Mouse (Mus musculus): ENCODE results near the gene Grid2. TPM values are rescaled to one million over a fixed set of nuclear protein-coding genes. Genes with fewer than 3 reads are reported as not detected.

Grid2 gene
- total and polyA plus RNA-seq, 3 experiments, result not detected

- TF ChIP-seq MEF2A (IDR thresholded peaks at IDR 0.05; ENCODE audit: extremely low read depth, insufficient replicate concordance, low read depth, low read length, poor library complexity, severe bottlenecking), result no peak
- no peak for TF ChIP-seq KAT2A (conservative IDR thresholded peaks at IDR 0.05; ENCODE audit: low read depth, low read length)
- no peak for TF ChIP-seq ZC3H11A (IDR thresholded peaks at IDR 0.05; ENCODE audit: low read depth, low read length)
- no peak for TF ChIP-seq POLR2A (IDR thresholded peaks at IDR 0.05; ENCODE audit: control insufficient read depth in 1 of 2, insufficient read depth in 1 of 2, low read depth in 1 of 2, low read length in 2 of 2, poor library complexity in 1 of 2)
- TF ChIP-seq UBTF (IDR thresholded peaks at IDR 0.05; ENCODE audit: borderline replicate concordance, insufficient read depth, low read depth, low read length), result no peak
- TF ChIP-seq SMC3 (IDR thresholded peaks at IDR 0.05; ENCODE audit: low read depth, low read length), result no peak
- no peak for TF ChIP-seq MXI1 (IDR thresholded peaks at IDR 0.05; ENCODE audit: low read depth, low read length)
- TF ChIP-seq USF2 (IDR thresholded peaks at IDR 0.05; ENCODE audit: borderline replicate concordance in 1 of 2, insufficient read depth in 1 of 2, low read depth in 1 of 2, low read length in 2 of 2), result no peak
- TF ChIP-seq RCOR1 (IDR thresholded peaks at IDR 0.05; ENCODE audit: low read depth, low read length), result no peak
- TF ChIP-seq TAL1 (IDR thresholded peaks at IDR 0.05; ENCODE audit: low read length), result no peak
- TF ChIP-seq POLR2AphosphoS2 (IDR thresholded peaks at IDR 0.05; ENCODE audit: low read length), result no peak
- TF ChIP-seq ETS1 (IDR thresholded peaks at IDR 0.05; ENCODE audit: low read depth, low read length), result no peak
- Histone ChIP-seq H3K9me3 (replicated peaks; ENCODE audit: insufficient read depth, low read length) (no peaks in the 10 kb centered on the region), H3K27ac (ENCODE audit: control insufficient read depth, low read depth, low read length) (no peak overlapping the region), H3K79me2 (ENCODE audit: control insufficient read depth, insufficient read depth, low read length, poor library complexity) (no peaks in the 10 kb centered on the region), H3K27me3 (ENCODE audit: control insufficient read depth in 1 of 2, insufficient read depth in 2 of 2, low read length in 2 of 2) (no peaks in the 10 kb centered on the region), H3K4me1 (ENCODE audit: control insufficient read depth in 1 of 2, insufficient read depth in 2 of 2, low read length in 2 of 2) (no peaks in the 10 kb centered on the region), H3K36me3 (ENCODE audit: control insufficient read depth in 1 of 2, insufficient read depth in 2 of 2, low read length in 2 of 2) (no peaks in the 10 kb centered on the region), H3K4me3 (ENCODE audit: control insufficient read depth in 1 of 2, insufficient read depth in 1 of 2, low read depth in 2 of 2, low read length in 2 of 2) (no peak overlapping the region), H3K9ac (ENCODE audit: control insufficient read depth, low read depth, low read length, poor library complexity, severe bottlenecking) (no peak overlapping the region)
- DNase-seq (ENCODE audit: low read depth, low spot score), result no peak
These were observed 125.5 kb downstream of the Grid2 start for GRCm38 (mm10) chr6:63381061-63381611.

GRCm38 (mm10) chr6:63401698-63402097 lies 146.0 kb downstream of the Grid2 start:
- no peak for TF ChIP-seq CHD2 (IDR thresholded peaks at IDR 0.05; ENCODE audit: low read length)
- TF ChIP-seq ETS1 (IDR thresholded peaks at IDR 0.05; ENCODE audit: low read depth, low read length), result no peak
- no peak for TF ChIP-seq JUND (IDR thresholded peaks at IDR 0.05; ENCODE audit: low read depth, low read length)
- no peak for TF ChIP-seq SMC3 (IDR thresholded peaks at IDR 0.05; ENCODE audit: low read depth, low read length)
- TF ChIP-seq RAD21 (IDR thresholded peaks at IDR 0.05; ENCODE audit: low read depth, low read length), result no peak

More at GRCm38 (mm10) chr6:63401698-63402097, 146.0 kb downstream of the Grid2 start:
- DNase-seq (ENCODE audit: low read depth, low spot score), result no peak
- Histone ChIP-seq H3K27me3 (ENCODE audit: control insufficient read depth in 1 of 2, insufficient read depth in 2 of 2, low read length in 2 of 2) (no peaks in the 10 kb centered on the region), H3K9ac (ENCODE audit: control insufficient read depth, low read depth, low read length, poor library complexity, severe bottlenecking) (no peak overlapping the region), H3K9me3 (replicated peaks; ENCODE audit: insufficient read depth, low read length) (no peaks in the 10 kb centered on the region), H3K36me3 (ENCODE audit: control insufficient read depth in 1 of 2, insufficient read depth in 2 of 2, low read length in 2 of 2) (no peaks in the 10 kb centered on the region), H3K27ac (ENCODE audit: control insufficient read depth, low read depth, low read length) (no peak overlapping the region), H3K79me2 (ENCODE audit: control insufficient read depth, insufficient read depth, low read length, poor library complexity) (no peaks in the 10 kb centered on the region), H3K4me3 (ENCODE audit: control insufficient read depth in 1 of 2, insufficient read depth in 1 of 2, low read depth in 2 of 2, low read length in 2 of 2) (no peak overlapping the region), H3K4me1 (ENCODE audit: control insufficient read depth in 1 of 2, insufficient read depth in 2 of 2, low read length in 2 of 2) (no peaks in the 10 kb centered on the region)

Data from MEL (cell line).